Mouse (Mus musculus) left cerebral cortex, adult 8-10 months (tissue): ENCODE results near the gene AI837181. TPM values are rescaled to one million over a fixed set of nuclear protein-coding genes. Genes with fewer than 3 reads are reported as not detected.

Source experiments
- DNase-seq, 2 experiments: peaks; one replicate each; pipeline ENCODE4 v3.0.0; 2022; ENCODE audit warnings: low spot score in 2 of 2
- total RNA-seq, 4 experiments: library from RNA; stranded (reverse); gene quantifications; 2 replicates each; pipeline ENCODE4 v1.2.4; 2022

Gene AI837181
- total RNA-seq, 4 experiments from 2014 or later = 70.4 to 79.1 (median 75.0) TPM

- no peak for DNase-seq
These were observed 43.4 kb downstream of the AI837181 start, which contains the start of gene Ctsw for GRCm38 (mm10) chr19:5468374-5468773. Gene Ctsw, minus strand, starts transcription at chr19:5468507.

DNA sequence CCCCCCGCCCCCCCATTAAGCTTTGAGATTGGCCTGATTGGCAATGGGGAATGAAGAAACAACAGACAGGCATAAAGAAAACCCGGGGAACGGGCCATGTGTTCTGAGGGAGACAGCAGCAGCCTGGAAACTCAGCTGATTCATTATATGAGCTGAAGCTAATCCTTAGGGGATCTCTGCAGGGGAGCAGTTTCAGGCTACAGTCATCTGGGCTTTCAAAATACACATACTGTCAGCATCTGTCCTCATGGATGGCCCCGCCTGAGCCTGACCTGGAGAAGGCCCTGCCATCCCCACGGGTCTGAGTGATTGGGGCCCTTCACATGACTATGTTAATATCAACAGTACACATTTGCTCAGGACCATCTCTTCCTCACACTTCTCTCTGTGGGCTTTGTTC is 46.9 kb downstream of the AI837181 start:
- DNase-seq = no peak

DNA sequence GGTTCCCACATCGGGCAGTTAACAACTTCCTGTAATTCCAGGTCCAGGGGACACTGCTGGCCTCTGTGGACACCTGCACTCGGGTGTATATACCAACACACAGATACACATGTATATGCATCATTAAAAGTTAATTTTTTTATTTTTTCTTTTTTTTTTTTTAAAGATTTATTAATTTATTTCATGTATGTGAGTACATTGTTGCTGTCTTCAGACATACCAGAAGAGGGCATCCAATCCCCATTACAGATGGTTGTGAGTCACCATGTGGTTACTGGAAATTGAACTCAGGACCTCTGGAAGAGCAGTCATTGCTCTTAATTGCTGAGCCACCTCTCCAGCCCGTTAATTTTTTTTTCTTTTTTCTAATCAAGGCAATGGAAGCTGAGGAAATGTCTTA is 47.9 kb downstream of the AI837181 start:
- DNase-seq = no peak

GRCm38 (mm10) chr19:5473720-5474119 is 48.8 kb downstream of the AI837181 start, which contains the start of gene Efemp2:
Gene Efemp2, plus strand, starts transcription at chr19:5473954.
- peak in 1 of 2 experiments; percentile 65 for DNase-seq

- DNase-seq = no peak
These were observed 49.5 kb downstream of the AI837181 start for GRCm38 (mm10) chr19:5474281-5475068.

DNA sequence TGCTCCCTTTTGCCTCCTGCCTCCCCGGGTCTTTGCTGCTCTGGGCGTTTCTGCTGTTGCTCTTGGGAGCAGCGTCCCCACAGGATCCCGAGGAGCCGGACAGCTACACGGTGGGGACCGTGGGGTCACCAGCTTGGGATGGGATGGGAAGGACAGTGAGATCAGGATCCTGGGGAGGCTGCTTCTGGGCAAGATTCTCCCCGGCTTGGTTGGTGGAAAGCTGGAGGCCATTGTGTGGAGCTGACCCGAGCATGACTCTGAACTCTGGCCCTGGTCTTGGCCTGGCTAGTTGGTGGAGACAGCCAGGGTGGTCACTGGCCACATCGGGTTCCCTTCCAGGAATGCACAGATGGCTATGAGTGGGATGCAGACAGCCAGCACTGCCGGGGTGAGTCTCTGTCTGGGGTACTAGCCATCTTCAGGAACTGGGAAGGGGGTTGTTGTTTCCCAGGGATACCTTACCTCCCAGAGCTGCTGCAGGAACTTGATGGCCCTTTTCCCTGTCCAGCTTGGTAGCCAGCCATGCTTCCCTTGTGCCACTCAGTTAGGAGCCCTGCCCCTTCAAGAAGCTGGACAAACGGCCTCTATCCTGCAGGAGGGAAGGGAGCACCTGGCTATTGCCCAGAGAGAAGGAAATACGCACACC is 50.2 kb downstream of the AI837181 start:
- DNase-seq = no peak

Other genes starting within 250 kb of the AI837181 start
- gene Pacs1, start 152.0 kb upstream of the AI837181 start, total RNA-seq = 10 to 100 TPM; 63.3 to 64.7 (median 64.5) TPM
- gene Sf3b2, start 129.7 kb upstream of the AI837181 start, total RNA-seq = 100 to 1,000 TPM; 201 to 220 (median 207) TPM
- gene Gal3st3, start 126.8 kb upstream of the AI837181 start, total RNA-seq = 10 to 100 TPM; 55.7 to 57.0 (median 56.3) TPM
- not detected for gene Catsper1, start 89.4 kb upstream of the AI837181 start, total RNA-seq
- gene Cst6, start 75.6 kb upstream of the AI837181 start, total RNA-seq = 10 to 100 TPM; 21.5 to 39.4 (median 34.1) TPM
- gene Eif1ad, start 58.4 kb upstream of the AI837181 start, total RNA-seq = 10 to 100 TPM; 22.1 to 29.0 (median 23.8) TPM
- 10 to 100 TPM; 66.5 to 85.5 (median 77.9) TPM for gene Banf1, start 58.0 kb upstream of the AI837181 start, total RNA-seq
- gene Sart1, start 36.4 kb upstream of the AI837181 start, total RNA-seq = 100 to 1,000 TPM in 2 of 4 experiments, 10 to 100 TPM in 2; 85.6 to 109 (median 94.2) TPM
- not detected for gene Tsga10ip, start 22.6 kb upstream of the AI837181 start, total RNA-seq
- gene Drap1, start 165 bp upstream of the AI837181 start, total RNA-seq = 100 to 1,000 TPM; 253 to 272 (median 266) TPM
- gene Fosl1, start 22.4 kb downstream of the AI837181 start, total RNA-seq = not detected
- gene Ccdc85b, start 32.8 kb downstream of the AI837181 start, total RNA-seq = 10 to 100 TPM; 26.2 to 30.7 (median 29.4) TPM
- gene Fibp, start 35.5 kb downstream of the AI837181 start, total RNA-seq = 100 to 1,000 TPM in 1 of 4 experiments, 10 to 100 TPM in 3; 89.0 to 124 (median 93.6) TPM
- gene Ctsw, start 43.4 kb downstream of the AI837181 start, total RNA-seq = 1 to 10 TPM in 1 of 4 experiments, under 1 TPM in 3; 0.30 to 1.0 (median 0.46) TPM
- gene Efemp2, start 48.8 kb downstream of the AI837181 start, total RNA-seq = 10 to 100 TPM; 16.0 to 21.9 (median 18.7) TPM
- gene Mus81, start 63.3 kb downstream of the AI837181 start, total RNA-seq = 10 to 100 TPM; 29.7 to 36.3 (median 35.4) TPM
- 1,000 to 10,000 TPM; 1,338 to 1,440 (median 1,412) TPM for gene Cfl1, start 65.3 kb downstream of the AI837181 start, total RNA-seq
- 1 to 10 TPM; 6.6 to 8.6 (median 7.1) TPM for gene 1700020D05Rik, start 78.6 kb downstream of the AI837181 start, total RNA-seq
- gene Snx32, start 85.4 kb downstream of the AI837181 start, total RNA-seq = 10 to 100 TPM; 82.4 to 93.9 (median 89.3) TPM
- gene Ovol1, start 135.5 kb downstream of the AI837181 start, total RNA-seq = not detected
- gene Ap5b1, start 142.9 kb downstream of the AI837181 start, total RNA-seq = 1 to 10 TPM; 6.9 to 9.1 (median 7.8) TPM
- gene Rnaseh2c, start 176.7 kb downstream of the AI837181 start, total RNA-seq = 10 to 100 TPM; 68.0 to 88.2 (median 72.1) TPM
- 100 to 1,000 TPM in 1 of 4 experiments, 10 to 100 TPM in 3; 87.3 to 115 (median 97.0) TPM for gene Kat5, start 185.1 kb downstream of the AI837181 start, total RNA-seq
- gene Rela, start 212.3 kb downstream of the AI837181 start, total RNA-seq = 10 to 100 TPM; 22.5 to 25.3 (median 23.7) TPM
- 10 to 100 TPM; 12.5 to 20.7 (median 14.9) TPM for gene Sipa1, start 238.6 kb downstream of the AI837181 start, total RNA-seq